Comparison of ENCODE assay signal across 8 mouse cellular contexts in genomic region chr2:160732420-160732995, GRCm38 (mm10). TPM values are rescaled to one million over a fixed set of nuclear protein-coding genes. Genes with fewer than 3 reads are reported as not detected.
A peak's percentile ranks its signal among the peaks of the same experiment; 100 is the strongest.
DNase-seq lines count a peak whose midpoint lies in the region; ATAC-seq and TF ChIP-seq lines count a peak whose summit lies in the region.

No protein-coding gene starts in this region.

- peak overlapping the region; percentile 94 for H3K4me3 ChIP-seq in layer of hippocampus, adult 2 months
- peak overlapping the region; percentile 84 for H3K4me3 ChIP-seq in brown adipose tissue, adult 24 weeks (ENCODE audit: insufficient read depth, low read depth, low read length)
- H3K4me3 ChIP-seq in hindbrain, postnatal 0 days (ENCODE audit: low read length), result peak overlapping the region; percentile 62
- peak overlapping the region; percentile 66 for H3K4me3 ChIP-seq in neural tube, embryonic 13.5 days

- TF ChIP-seq CTCF in layer of hippocampus, adult 2 months (conservative IDR thresholded peaks at IDR 0.05), result no peak
- TF ChIP-seq CTCF in hindbrain, postnatal 0 days (IDR thresholded peaks at IDR 0.05; ENCODE audit: low read depth), result no peak

- peak overlapping the region; percentile 85 for H3K4me2 ChIP-seq in hindbrain, postnatal 0 days (ENCODE audit: low read depth, low read length)
- peak overlapping the region; percentile 98 for H3K4me2 ChIP-seq in neural tube, embryonic 13.5 days

- no peak for ATAC-seq in hindbrain, postnatal 0 days
- no peak for ATAC-seq in neural tube, embryonic 13.5 days (ENCODE audit: low read depth)

- no peaks in the 10 kb centered on the region for H3K9me3 ChIP-seq in hindbrain, postnatal 0 days (ENCODE audit: low read length)
- no peaks in the 10 kb centered on the region for H3K9me3 ChIP-seq in neural tube, embryonic 13.5 days

- no peaks in the 10 kb centered on the region for H3K27me3 ChIP-seq in hindbrain, postnatal 0 days (ENCODE audit: insufficient read depth, low read length)
- H3K27me3 ChIP-seq in neural tube, embryonic 13.5 days, result no peaks in the 10 kb centered on the region

- WGBS in hindbrain, postnatal 0 days, result 21% methylated on average over 9 of the region's 9 CpGs
- 41% methylated on average over 9 of the region's 9 CpGs for WGBS in neural tube, embryonic 13.5 days

- H3K36me3 ChIP-seq in hindbrain, postnatal 0 days (ENCODE audit: insufficient read depth, low read length), result no peaks in the 10 kb centered on the region
- peaks cover 36% of the 10 kb centered on the region for H3K36me3 ChIP-seq in neural tube, embryonic 13.5 days

- peaks cover 45% of the 10 kb centered on the region for H3K4me1 ChIP-seq in brown adipose tissue, adult 24 weeks (ENCODE audit: control insufficient read depth, insufficient read depth, insufficient read length, low read length)
- H3K4me1 ChIP-seq in hindbrain, postnatal 0 days (ENCODE audit: insufficient read depth, low read length), result peaks cover 38% of the 10 kb centered on the region
- H3K4me1 ChIP-seq in neural tube, embryonic 13.5 days (replicated peaks), result peaks cover 65% of the 10 kb centered on the region

- H3K9ac ChIP-seq in hindbrain, postnatal 0 days (replicated peaks; ENCODE audit: low read length), result peak overlapping the region; percentile 88
- H3K9ac ChIP-seq in neural tube, embryonic 13.5 days, result peak overlapping the region; percentile 98

- peak overlapping the region; percentile 99 for H3K27ac ChIP-seq in layer of hippocampus, adult 2 months
- H3K27ac ChIP-seq in brown adipose tissue, adult 24 weeks (replicated peaks; ENCODE audit: low read depth, low read length), result peak overlapping the region; percentile 88
- peak overlapping the region; percentile 92 for H3K27ac ChIP-seq in hindbrain, postnatal 0 days
- H3K27ac ChIP-seq in neural tube, embryonic 13.5 days (replicated peaks), result peak overlapping the region; percentile 98; the same call in 1 of the 2 replicates

- DNase-seq in layer of hippocampus, adult 2 months (ENCODE audit: low spot score in 2 of 2), result no peak
- DNase-seq in layer of hippocampus, adult 9-11 months, result no peak
- DNase-seq in hindbrain, postnatal 0 days (ENCODE audit: low spot score), result no peak
- no peak for DNase-seq in urinary bladder, postnatal 25 days (ENCODE audit: low spot score)
- no peak for DNase-seq in spleen, adult 18-20 months
- no peak for DNase-seq in embryo, embryonic 11 days

RNA-seq across cellular contexts. Expression of gene Plcg1, which starts 1.4 kb away (rescaled TPM):
- total RNA-seq in layer of hippocampus, adult 2 months (2021), result 100 to 1,000 TPM; 103 to 108 TPM
- 18.2 TPM in 2 replicates for polyA plus RNA-seq in brown adipose tissue, adult 24 weeks (2012; ENCODE audit: insufficient read depth, insufficient read length, missing spikeins)
- total RNA-seq in hindbrain, postnatal 0 days (2014; rRNA removed), result 111 and 185 TPM in 2 replicates
- 39.8 and 40.5 TPM in 2 replicates for polyA plus RNA-seq in hindbrain, postnatal 0 days (2015; fragmentation: Nextera tagmentation; extraction: Ambion mirVana)
- 67.5 and 68.0 TPM in 2 replicates for polyA plus RNA-seq in neural tube, embryonic 13.5 days (2015; fragmentation: Nextera tagmentation; extraction: Ambion mirVana)
